Mouse (Mus musculus): ENCODE measurements around the gene Terf2. TPM values are rescaled to one million over a fixed set of nuclear protein-coding genes. Genes with fewer than 3 reads are reported as not detected.

Terf2 gene
- polyA plus RNA-seq, 1 experiment from 2014 or later, result 20.5 TPM

GRCm38 (mm10) chr8:107074128-107074527, 22.2 kb downstream of the Terf2 start:
- Histone ChIP-seq H3K27me3 (replicated peaks; ENCODE audit: low read depth, poor library complexity, severe bottlenecking) (no peaks in the 10 kb centered on the region), H3K9me3 (no peaks in the 10 kb centered on the region), H3K36me3 (replicated peaks) (peaks cover 98% of the 10 kb centered on the region), H3K27ac (replicated peaks) (no peak overlapping the region), H3K4me1 (peaks cover 14% of the 10 kb centered on the region), H3K4me3 (no peak overlapping the region)
- WGBS, result 79% methylated on average over 1 of the region's 1 CpGs
- no peak for DNase-seq (ENCODE audit: low spot score)

DNA sequence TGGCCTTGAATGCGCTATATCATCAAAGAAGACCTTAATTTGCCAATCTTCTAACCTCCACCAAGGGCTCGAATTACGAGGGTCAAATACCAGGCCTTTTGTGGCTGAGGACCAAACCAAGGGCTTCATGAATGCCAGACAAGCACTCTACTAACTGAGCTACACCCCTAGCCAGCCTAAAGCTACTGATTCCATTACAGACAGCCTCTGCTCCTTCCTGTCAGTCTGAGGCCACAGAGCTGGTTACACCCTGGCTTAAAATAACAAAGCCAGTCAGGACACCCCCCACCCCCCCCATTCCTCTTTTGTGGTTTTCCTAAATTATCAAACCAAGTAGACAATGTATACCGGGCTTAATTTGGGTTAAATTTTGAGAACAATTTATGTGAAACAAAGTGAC, 22.6 kb downstream of the Terf2 start:
- Histone ChIP-seq H3K36me3 (replicated peaks) (peaks cover 98% of the 10 kb centered on the region), H3K27me3 (replicated peaks; ENCODE audit: low read depth, poor library complexity, severe bottlenecking) (no peaks in the 10 kb centered on the region), H3K27ac (replicated peaks) (no peak overlapping the region), H3K4me1 (peaks cover 14% of the 10 kb centered on the region), H3K9me3 (no peaks in the 10 kb centered on the region), H3K4me3 (no peak overlapping the region)
- DNase-seq (ENCODE audit: low spot score), result no peak
- WGBS, result 74% methylated on average over 4 of the region's 4 CpGs

DNA sequence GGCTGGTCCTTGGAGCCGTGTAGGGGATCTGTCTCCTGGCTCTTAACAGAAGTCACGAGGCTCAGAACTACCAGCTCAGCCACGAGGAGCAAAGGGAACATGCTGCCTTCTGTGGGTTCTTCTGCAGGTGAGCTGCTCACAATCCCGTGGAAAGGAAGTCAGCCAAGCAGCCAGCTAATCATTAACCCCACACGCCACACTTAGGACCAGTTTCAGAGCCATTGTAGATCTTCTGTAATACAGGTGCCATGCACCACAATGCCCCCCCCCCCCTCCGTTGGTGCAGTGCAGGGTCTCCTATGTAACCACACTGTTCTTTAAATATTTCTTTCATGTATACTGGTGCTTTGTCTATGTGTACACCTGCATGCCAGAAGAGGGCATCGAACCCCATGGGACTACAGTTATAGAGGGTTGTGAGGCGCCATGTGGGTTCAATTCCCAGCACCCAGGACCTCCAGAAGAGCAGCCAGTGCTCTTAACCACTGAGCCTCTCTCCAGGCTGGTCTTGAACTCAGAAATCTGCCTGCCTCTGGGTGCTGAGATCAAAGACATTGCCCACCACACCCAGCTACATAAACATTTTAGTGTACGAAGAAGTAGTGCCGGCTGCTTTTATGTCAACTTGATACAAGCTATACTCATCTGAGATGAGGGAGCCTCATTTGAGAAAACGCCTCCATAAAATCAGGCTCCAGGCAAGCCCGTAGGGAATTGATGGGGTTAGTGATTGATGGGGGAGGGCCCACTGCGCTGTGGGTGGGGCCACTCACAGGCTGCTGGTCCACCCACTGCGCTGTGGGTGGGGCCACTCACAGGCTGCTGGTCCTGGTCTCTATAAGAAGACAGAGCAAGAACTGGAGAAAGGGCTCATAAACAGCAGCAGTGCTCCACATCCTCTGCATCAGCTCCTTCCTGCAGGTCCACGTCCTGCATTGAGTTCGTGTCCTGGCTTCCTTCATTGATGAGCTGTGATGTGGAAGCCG, 30.5 kb downstream of the Terf2 start, which contains the start of gene Tmed6:
Gene Tmed6, minus strand, starts transcription at position 134 of the 986 bp plus-strand sequence.
- Histone ChIP-seq H3K27ac (replicated peaks) (no peak within 1 kb of the TSS), H3K4me1 (0 out of 2 replicates have a peak, but pooled peaks cover 8% of the 10 kb centered on the region), H3K27me3 (replicated peaks; ENCODE audit: low read depth, poor library complexity, severe bottlenecking) (no peaks in the 10 kb centered on the region), H3K36me3 (replicated peaks) (peaks cover 32% of the 10 kb centered on the region), H3K9me3 (no peaks in the 10 kb centered on the region), H3K4me3 (no peak within 1 kb of the TSS)
- WGBS, result 67% methylated on average over 17 of the region's 17 CpGs
- DNase-seq (ENCODE audit: low spot score), result no peak

- 86% methylated on average over 1 of the region's 1 CpGs for WGBS
- no peak for DNase-seq (ENCODE audit: low spot score)
- no peaks in the 10 kb centered on the region for H3K9me3 ChIP-seq
- peaks cover 13% of the 10 kb centered on the region for H3K4me1 ChIP-seq
- no peak overlapping the region for H3K4me3 ChIP-seq
- H3K27ac ChIP-seq (replicated peaks), result no peak overlapping the region
- H3K36me3 ChIP-seq (replicated peaks), result peaks cover 33% of the 10 kb centered on the region
- H3K27me3 ChIP-seq (replicated peaks; ENCODE audit: low read depth, poor library complexity, severe bottlenecking), result no peaks in the 10 kb centered on the region
Observed at GRCm38 (mm10) chr8:107062613-107063012, 33.7 kb downstream of the Terf2 start.

DNA sequence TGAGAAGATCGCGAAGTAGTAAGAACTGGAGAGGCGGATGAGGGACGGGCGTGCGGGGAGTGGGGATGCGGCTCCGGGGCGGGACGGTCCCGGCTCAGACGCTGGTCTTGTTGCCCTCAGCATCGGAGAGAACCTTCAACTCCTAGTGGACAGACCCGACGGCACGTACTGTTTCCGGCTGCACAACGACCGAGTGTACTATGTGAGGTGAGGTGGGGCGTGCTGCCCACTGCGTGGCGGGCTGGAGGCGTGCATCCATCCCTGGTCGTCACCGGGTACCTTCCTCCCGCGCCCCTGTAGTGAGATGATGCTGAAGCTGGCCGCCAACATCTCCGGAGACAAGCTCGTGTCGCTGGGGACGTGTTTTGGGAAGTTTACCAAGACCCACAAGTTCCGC, 39.4 kb downstream of the Terf2 start:
- Histone ChIP-seq H3K4me1 (peaks cover 25% of the 10 kb centered on the region), H3K27ac (replicated peaks) (peak overlapping the region; percentile 88), H3K9me3 (no peaks in the 10 kb centered on the region), H3K27me3 (replicated peaks; ENCODE audit: low read depth, poor library complexity, severe bottlenecking) (no peaks in the 10 kb centered on the region), H3K4me3 (peak overlapping the region; percentile 87), H3K36me3 (replicated peaks) (peaks cover 64% of the 10 kb centered on the region)
- DNase-seq (ENCODE audit: low spot score), result no peak
- WGBS, result under 1% methylated on average over 33 of the region's 33 CpGs

GRCm38 (mm10) chr8:107056076-107056972, 40.0 kb downstream of the Terf2 start, which contains the start of the genes Cog8 and Nip7:
TSS of gene Cog8 (minus strand) at chr8:107056689.
TSS of gene Nip7 (plus strand) at chr8:107056877.
- Histone ChIP-seq H3K4me1 (peaks cover 25% of the 10 kb centered on the region), H3K36me3 (replicated peaks) (peaks cover 70% of the 10 kb centered on the region), H3K27ac (replicated peaks) (peak within 1 kb of the TSS; percentile 88), H3K27me3 (replicated peaks; ENCODE audit: low read depth, poor library complexity, severe bottlenecking) (no peaks in the 10 kb centered on the region), H3K4me3 (peak within 1 kb of the TSS; percentile 87), H3K9me3 (no peaks in the 10 kb centered on the region)
- peak; percentile 97 for DNase-seq (ENCODE audit: low spot score)
- under 1% methylated on average over 88 of the region's 88 CpGs for WGBS

DNA sequence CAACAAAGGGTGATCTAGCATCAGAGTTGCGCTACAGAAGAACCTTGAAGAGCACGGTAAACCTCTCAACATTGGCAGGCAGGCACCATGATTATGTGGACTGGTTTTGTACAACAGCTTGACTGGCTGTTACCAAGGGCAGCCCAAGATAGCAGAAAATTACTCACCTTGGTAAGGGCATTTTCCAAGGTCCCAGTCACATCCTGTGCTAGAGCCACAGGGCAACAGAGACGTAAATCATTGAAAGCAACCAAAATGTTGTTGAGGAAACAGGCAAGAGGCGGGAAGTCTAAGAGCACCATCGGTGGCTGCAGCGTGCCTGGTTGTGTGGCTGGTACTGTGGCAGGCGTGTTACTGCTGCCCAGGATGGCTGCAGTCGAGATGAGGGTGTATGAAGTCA, 44.3 kb downstream of the Terf2 start:
- no peaks in the 10 kb centered on the region for H3K9me3 ChIP-seq
- H3K36me3 ChIP-seq (replicated peaks), result peaks cover 71% of the 10 kb centered on the region
- H3K27ac ChIP-seq (replicated peaks), result no peak overlapping the region
- no peak for DNase-seq (ENCODE audit: low spot score)
- H3K4me3 ChIP-seq, result no peak overlapping the region
- WGBS, result 94% methylated on average over 8 of the region's 8 CpGs
- H3K4me1 ChIP-seq, result peaks cover 38% of the 10 kb centered on the region
- H3K27me3 ChIP-seq (replicated peaks; ENCODE audit: low read depth, poor library complexity, severe bottlenecking), result no peaks in the 10 kb centered on the region

GRCm38 (mm10) chr8:107049480-107049879, 46.9 kb downstream of the Terf2 start:
- DNase-seq (ENCODE audit: low spot score), result no peak
- peaks cover 90% of the 10 kb centered on the region for H3K36me3 ChIP-seq (replicated peaks)
- no peak overlapping the region for H3K27ac ChIP-seq (replicated peaks)
- peak overlapping the region; percentile 95 for H3K4me3 ChIP-seq
- H3K4me1 ChIP-seq, result peaks cover 25% of the 10 kb centered on the region
- H3K27me3 ChIP-seq (replicated peaks; ENCODE audit: low read depth, poor library complexity, severe bottlenecking), result no peaks in the 10 kb centered on the region
- H3K9me3 ChIP-seq, result no peaks in the 10 kb centered on the region
- WGBS, result 96% methylated on average over 4 of the region's 4 CpGs

DNA sequence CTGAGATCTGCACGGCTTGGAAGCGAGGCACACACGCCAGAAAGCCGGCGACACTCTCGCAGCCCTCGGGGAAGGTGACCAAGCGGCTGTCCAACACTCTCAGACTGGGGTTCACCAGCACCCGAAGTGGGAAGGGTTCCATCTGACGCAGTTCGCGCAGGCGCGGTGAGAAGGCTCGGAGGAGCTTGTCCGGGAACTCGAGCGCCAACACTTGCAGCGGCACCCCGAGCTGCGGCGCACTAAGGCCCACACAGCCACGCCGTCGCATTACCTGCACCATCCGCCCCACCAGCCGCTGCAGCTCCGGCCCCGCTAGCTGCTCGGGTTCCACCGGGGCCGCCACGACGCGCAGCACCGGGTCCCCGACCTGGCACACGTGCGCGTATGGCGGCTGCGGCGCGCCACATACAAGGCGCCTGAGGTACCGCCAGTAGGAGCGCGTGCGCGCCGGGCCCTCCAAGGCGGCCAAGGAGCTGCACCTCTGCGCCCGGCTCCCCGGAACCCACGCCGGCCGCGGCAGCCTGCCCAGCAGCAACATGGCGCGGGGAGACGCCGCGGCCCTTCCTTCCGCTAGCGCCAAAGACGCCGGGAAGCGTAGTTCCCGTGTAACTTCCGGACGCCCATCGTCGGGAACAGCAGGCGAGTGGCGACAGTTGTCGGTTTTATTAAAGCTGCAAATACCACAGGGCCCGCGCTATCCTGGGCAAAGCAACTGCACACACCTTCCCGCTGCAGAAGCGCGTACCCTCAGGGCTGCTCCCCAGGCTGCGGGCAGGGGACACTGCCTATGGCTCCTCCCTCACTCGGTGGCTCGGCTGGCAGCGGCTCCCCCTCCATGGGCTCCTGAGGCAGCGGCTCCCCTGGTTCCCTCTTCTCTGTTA, 48.0 kb downstream of the Terf2 start, which contains the start of gene Pdf:
Gene Pdf, minus strand, starts transcription at position 554 of the 881 bp plus-strand sequence.
- Histone ChIP-seq H3K36me3 (replicated peaks) (peaks cover 90% of the 10 kb centered on the region), H3K27ac (replicated peaks) (peak within 1 kb of the TSS; percentile 94), H3K4me3 (peak within 1 kb of the TSS; percentile 95), H3K27me3 (replicated peaks; ENCODE audit: low read depth, poor library complexity, severe bottlenecking) (no peaks in the 10 kb centered on the region), H3K9me3 (no peaks in the 10 kb centered on the region), H3K4me1 (peaks cover 25% of the 10 kb centered on the region)
- peak; percentile 82 for DNase-seq (ENCODE audit: low spot score)
- under 1% methylated on average over 87 of the region's 87 CpGs for WGBS

- H3K27ac ChIP-seq (replicated peaks), result no peak overlapping the region
- no peaks in the 10 kb centered on the region for H3K9me3 ChIP-seq
- peaks cover 90% of the 10 kb centered on the region for H3K36me3 ChIP-seq (replicated peaks)
- no peak for DNase-seq (ENCODE audit: low spot score)
- H3K4me3 ChIP-seq, result peak overlapping the region; percentile 95
- H3K27me3 ChIP-seq (replicated peaks; ENCODE audit: low read depth, poor library complexity, severe bottlenecking), result no peaks in the 10 kb centered on the region
- peaks cover 25% of the 10 kb centered on the region for H3K4me1 ChIP-seq
- 88% methylated on average over 5 of the region's 5 CpGs for WGBS
Observed at GRCm38 (mm10) chr8:107046976-107047375, 49.4 kb downstream of the Terf2 start.

GRCm38 (mm10) chr8:107045478-107045877, 50.9 kb downstream of the Terf2 start:
- no peaks in the 10 kb centered on the region for H3K9me3 ChIP-seq
- peaks cover 90% of the 10 kb centered on the region for H3K36me3 ChIP-seq (replicated peaks)
- no peak for DNase-seq (ENCODE audit: low spot score)
- H3K27me3 ChIP-seq (replicated peaks; ENCODE audit: low read depth, poor library complexity, severe bottlenecking), result no peaks in the 10 kb centered on the region
- no peak overlapping the region for H3K27ac ChIP-seq (replicated peaks)
- H3K4me1 ChIP-seq, result peaks cover 25% of the 10 kb centered on the region
- WGBS, result 93% methylated on average over 6 of the region's 6 CpGs
- H3K4me3 ChIP-seq, result no peak overlapping the region

All from embryonic facial prominence, embryonic 10.5 days (tissue).